Mouse (Mus musculus): Measurements from ENCODE around the gene Trim50.

- TF ChIP-seq CTCF (conservative IDR thresholded peaks at IDR 0.05; ENCODE audit: low read length) (no peak), POU5F1 (IDR thresholded peaks at IDR 0.05; ENCODE audit: borderline replicate concordance, low read length) (no peak), NANOG (IDR thresholded peaks at IDR 0.05; ENCODE audit: borderline replicate concordance, low read length) (no peak)
Observed at GRCm38 (mm10) chr5:135369787-135370654, 16.9 kb downstream of the Trim50 start, which contains the start of gene Nsun5.

All from E14TG2a.4 (cell line).